Mouse (Mus musculus): ENCODE measurements around the gene Ubald1. TPM values are rescaled to one million over a fixed set of nuclear protein-coding genes. Genes with fewer than 3 reads are reported as not detected.

Gene Ubald1
- polyA plus RNA-seq, 1 experiment from 2014 or later: 29.6 TPM

DNA sequence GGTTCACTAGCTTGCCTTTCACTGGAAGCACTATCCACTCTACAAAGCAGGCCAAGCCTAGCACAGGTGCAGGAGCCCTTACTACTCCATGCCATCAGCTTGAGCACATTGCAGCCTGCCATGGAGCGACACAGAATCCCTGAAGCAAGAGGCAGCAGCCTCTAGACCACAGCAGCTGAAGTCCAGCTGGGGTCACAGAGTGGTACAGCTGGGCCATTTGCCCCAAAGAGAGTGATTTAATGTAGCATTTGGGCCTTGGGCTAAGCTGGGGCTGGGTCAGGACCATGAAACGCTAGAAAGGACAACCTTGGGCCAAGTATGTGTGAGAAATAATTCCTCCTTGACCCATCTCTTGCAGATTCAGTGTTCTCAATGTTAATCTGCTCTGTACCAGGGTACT is 32.0 kb downstream of the Ubald1 start:
- Histone ChIP-seq H3K9me3 (replicated peaks) (no peaks in the 10 kb centered on the region), H3K27ac (replicated peaks) (no peak overlapping the region), H3K27me3 (ENCODE audit: low read depth, poor library complexity, severe bottlenecking) (no peaks in the 10 kb centered on the region), H3K36me3 (no peaks in the 10 kb centered on the region), H3K4me1 (no peaks in the 10 kb centered on the region), H3K4me3 (no peak overlapping the region)
- DNase-seq (ENCODE audit: low spot score): no peak
- 90% methylated on average over 2 of the region's 2 CpGs for WGBS

DNA sequence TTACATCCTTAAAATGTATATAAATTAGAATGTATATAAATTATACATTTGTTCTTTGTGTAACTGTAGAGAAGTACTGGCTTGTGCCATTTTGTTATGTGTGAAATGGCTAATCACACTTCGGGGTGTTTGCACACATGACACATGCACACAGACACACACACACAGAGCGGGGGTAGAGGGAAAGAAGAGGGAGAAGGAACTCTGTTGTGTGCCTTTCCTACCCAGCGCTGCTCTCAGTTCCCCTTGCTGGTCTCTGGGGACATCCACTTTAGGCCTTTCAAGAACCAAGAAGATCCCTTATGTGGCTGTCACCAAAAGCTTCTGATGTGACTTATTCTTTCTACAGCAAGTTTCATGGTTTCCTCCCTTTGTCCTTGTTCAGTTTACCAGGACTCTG is 33.1 kb downstream of the Ubald1 start:
- no peak for DNase-seq (ENCODE audit: low spot score)
- Histone ChIP-seq H3K4me3 (no peak overlapping the region), H3K27ac (replicated peaks) (no peak overlapping the region), H3K9me3 (replicated peaks) (no peaks in the 10 kb centered on the region), H3K36me3 (no peaks in the 10 kb centered on the region), H3K27me3 (ENCODE audit: low read depth, poor library complexity, severe bottlenecking) (no peaks in the 10 kb centered on the region), H3K4me1 (no peaks in the 10 kb centered on the region)
- WGBS: 79% methylated on average over 3 of the region's 3 CpGs

DNA sequence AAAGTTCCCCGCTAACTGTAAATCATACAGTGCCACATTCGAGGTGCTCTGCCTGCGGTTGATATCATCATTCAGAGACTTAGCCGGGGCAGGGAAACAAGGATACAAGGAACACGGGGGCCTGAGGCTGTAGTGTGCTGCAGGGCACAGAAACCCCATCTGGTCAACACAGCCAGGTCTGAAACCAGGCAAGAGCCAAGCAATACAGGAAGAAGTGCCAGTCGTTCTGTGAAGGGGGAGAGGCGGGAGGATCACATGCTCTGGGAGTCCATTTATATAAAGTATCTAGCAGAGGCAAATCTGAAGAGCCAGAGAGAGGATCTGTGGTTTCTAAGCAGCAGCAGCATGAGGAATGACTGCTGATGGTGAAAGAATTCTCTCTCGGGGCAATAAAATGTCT is 39.9 kb downstream of the Ubald1 start:
- WGBS: 87% methylated on average over 8 of the region's 8 CpGs
- Histone ChIP-seq H3K27me3 (ENCODE audit: low read depth, poor library complexity, severe bottlenecking) (no peaks in the 10 kb centered on the region), H3K27ac (replicated peaks) (no peak overlapping the region), H3K9me3 (replicated peaks) (no peaks in the 10 kb centered on the region), H3K4me3 (no peak overlapping the region), H3K36me3 (no peaks in the 10 kb centered on the region), H3K4me1 (peaks cover 6% of the 10 kb centered on the region; the same call in 1 of the 2 replicates)
- no peak for DNase-seq (ENCODE audit: low spot score)

DNA sequence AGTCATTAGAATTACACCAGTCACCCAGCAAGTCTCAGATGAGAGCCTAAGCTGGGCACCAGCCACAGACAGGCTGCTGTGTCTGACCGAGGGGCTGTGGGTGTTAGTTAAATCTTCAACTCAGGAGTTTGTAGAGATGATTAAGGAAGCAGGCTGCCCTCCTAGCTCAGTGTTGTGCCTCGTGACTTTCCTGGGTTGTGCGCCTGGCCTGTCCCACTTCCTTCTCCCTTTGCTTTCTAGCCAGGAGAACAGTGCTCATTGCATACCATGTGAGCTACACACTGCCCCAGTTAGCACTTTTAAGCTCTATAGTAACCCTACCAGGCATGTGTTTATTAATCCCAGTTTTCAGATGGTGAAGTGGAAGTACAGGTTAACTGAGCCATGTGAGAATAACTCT is 40.6 kb downstream of the Ubald1 start:
- Histone ChIP-seq H3K4me3 (no peak overlapping the region), H3K27me3 (ENCODE audit: low read depth, poor library complexity, severe bottlenecking) (no peaks in the 10 kb centered on the region), H3K36me3 (no peaks in the 10 kb centered on the region), H3K27ac (replicated peaks) (no peak overlapping the region), H3K4me1 (peaks cover 6% of the 10 kb centered on the region; the same call in 1 of the 2 replicates), H3K9me3 (replicated peaks) (no peaks in the 10 kb centered on the region)
- WGBS: 84% methylated on average over 3 of the region's 3 CpGs
- no peak for DNase-seq (ENCODE audit: low spot score)

DNA sequence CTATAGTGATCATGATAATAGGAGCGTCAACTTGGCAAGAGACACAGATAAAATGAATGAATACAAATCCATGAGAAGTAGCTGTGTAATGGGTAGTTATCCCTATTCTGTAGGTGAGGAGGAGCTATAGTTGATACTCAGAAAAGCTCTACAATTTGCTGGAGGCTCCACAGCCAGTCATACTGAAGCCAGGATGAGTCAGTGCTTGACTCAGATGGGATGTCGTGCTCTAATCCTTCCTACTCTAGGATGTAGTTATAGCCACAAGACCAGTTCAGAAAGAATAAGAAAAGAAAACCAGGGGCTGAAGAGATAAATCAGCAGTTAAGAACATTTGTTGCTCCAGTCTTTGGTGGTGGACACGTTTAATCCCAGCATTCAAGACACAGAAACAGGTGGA is 42.5 kb downstream of the Ubald1 start:
- Histone ChIP-seq H3K4me1 (peaks cover 6% of the 10 kb centered on the region; the same call in 1 of the 2 replicates), H3K4me3 (no peak overlapping the region), H3K27me3 (ENCODE audit: low read depth, poor library complexity, severe bottlenecking) (no peaks in the 10 kb centered on the region), H3K36me3 (no peaks in the 10 kb centered on the region), H3K9me3 (replicated peaks) (no peaks in the 10 kb centered on the region), H3K27ac (replicated peaks) (no peak overlapping the region)
- DNase-seq (ENCODE audit: low spot score): no peak
- 85% methylated on average over 3 of the region's 3 CpGs for WGBS

DNA sequence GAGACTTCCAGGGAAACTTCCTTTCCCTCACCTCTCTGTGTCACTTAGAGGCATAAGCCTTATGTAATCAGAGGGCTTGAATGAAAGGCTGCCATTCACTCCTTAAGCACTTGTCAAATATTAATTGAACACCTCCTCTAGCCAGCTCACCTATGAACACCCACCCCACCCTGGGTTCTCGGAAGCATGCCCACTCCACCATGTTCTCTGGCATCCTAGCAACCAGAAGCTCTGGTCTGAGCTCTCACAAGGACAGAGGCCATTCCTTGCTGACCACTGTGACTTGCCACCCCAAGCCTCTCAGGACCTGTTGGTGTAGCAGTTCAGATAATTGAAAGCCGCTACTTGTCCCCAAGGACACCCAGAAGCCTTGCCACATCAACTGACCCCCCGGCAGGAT is 44.9 kb downstream of the Ubald1 start, which contains the start of gene 4930562C15Rik:
4930562C15Rik (plus strand) TSS at position 226 of the 400 bp plus-strand sequence.
- Histone ChIP-seq H3K27me3 (ENCODE audit: low read depth, poor library complexity, severe bottlenecking) (no peaks in the 10 kb centered on the region), H3K36me3 (no peaks in the 10 kb centered on the region), H3K27ac (replicated peaks) (no peak within 1 kb of the TSS), H3K9me3 (replicated peaks) (no peaks in the 10 kb centered on the region), H3K4me3 (no peak within 1 kb of the TSS), H3K4me1 (no peaks in the 10 kb centered on the region)
- WGBS: 86% methylated on average over 3 of the region's 3 CpGs
- no peak for DNase-seq (ENCODE audit: low spot score)

DNA sequence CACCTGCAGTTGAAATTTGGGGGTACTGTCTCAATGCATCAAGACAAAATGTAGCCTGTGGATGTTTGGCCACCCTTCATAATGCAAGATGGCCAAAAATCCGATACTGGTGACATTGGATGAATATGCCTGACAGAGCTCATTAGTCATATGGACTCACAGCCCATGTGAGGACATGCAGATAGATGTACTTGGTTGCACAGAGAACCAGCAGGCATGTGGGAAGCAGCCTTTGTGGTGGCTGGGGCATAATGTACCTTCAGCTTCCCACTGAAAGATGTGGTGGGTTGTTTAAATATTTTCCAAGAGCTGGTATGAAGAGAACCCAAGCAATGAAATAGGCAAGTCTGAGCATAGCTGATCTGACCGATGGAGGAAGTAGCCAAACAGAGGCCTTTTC is 46.3 kb downstream of the Ubald1 start:
- no peaks in the 10 kb centered on the region for H3K36me3 ChIP-seq
- no peak overlapping the region for H3K27ac ChIP-seq (replicated peaks)
- no peak overlapping the region for H3K4me3 ChIP-seq
- no peak for DNase-seq (ENCODE audit: low spot score)
- WGBS: 79% methylated on average over 2 of the region's 2 CpGs
- no peaks in the 10 kb centered on the region for H3K27me3 ChIP-seq (ENCODE audit: low read depth, poor library complexity, severe bottlenecking)
- no peaks in the 10 kb centered on the region for H3K9me3 ChIP-seq (replicated peaks)
- H3K4me1 ChIP-seq: no peaks in the 10 kb centered on the region

DNA sequence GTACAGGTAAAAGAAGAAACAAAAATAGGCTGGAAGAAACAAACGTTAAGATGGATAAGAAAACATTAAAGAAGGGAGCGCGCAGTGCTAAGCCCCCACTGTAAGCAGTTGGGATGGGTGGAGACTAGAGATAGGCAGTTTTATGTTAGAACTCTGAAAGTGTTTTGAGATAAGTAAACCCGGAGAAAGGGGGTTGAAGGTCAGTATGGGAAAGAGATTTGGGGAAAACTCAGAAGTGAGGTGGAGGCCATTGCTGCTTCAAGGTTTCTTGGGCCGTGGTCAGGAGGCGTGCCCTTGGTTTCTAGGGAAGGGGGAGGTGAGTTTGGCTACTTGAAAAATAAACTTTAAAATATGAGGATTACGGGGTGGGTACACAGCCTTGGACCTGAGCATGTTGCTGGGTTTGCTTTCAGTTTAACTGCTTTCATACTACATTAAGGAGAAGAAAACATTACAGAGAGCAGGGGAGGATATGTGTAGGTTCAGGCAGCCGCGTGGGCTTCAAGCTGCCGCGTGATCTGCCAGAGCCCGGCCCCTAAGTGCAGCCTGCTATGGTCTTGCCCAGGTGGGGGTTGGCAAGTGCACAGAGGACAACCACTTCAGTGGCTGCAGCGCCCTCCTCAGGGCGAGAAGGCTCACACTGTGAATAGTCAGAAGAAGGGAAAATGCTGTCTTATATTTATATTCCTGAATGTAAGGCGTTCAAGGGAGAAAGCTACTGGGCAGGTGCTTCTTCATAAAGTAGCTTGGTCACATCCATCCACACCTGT is 48.3 kb downstream of the Ubald1 start:
- WGBS: 72% methylated on average over 15 of the region's 15 CpGs
- no peaks in the 10 kb centered on the region for H3K9me3 ChIP-seq (replicated peaks)

DNA sequence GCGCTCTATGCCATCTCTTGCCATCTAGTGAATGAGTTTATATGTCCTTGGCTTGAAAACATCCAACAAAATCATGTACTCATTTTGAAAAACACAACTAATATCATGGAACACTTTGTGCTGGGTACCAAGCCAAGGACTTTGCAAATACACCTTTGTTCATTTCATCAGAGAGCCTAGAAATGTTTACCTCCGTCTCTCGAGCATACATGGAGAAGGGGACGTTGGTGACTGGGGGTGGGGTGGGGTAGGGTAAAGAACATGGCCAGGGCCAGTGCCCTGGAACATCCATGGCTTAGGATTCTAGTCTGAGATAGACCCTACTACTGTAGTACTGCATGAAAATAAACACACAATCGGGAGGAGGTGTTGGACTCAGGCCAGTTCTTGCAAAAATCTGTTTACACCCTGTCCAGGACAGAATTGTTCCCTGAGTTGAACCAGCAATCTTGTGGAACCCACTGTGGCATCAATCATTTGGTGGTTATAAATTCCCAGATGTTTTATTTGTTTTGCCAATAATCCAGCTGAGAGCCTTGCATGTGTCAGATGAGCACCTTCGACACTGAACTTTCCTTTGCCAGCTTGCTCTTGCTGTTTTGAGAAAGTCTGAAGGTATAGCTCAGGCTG is 50.7 kb downstream of the Ubald1 start:
- no peaks in the 10 kb centered on the region for H3K9me3 ChIP-seq (replicated peaks)
- no peaks in the 10 kb centered on the region for H3K27me3 ChIP-seq (ENCODE audit: low read depth, poor library complexity, severe bottlenecking)
- DNase-seq (ENCODE audit: low spot score): no peak
- H3K4me1 ChIP-seq: no peaks in the 10 kb centered on the region
- no peaks in the 10 kb centered on the region for H3K36me3 ChIP-seq
- H3K4me3 ChIP-seq: no peak overlapping the region
- H3K27ac ChIP-seq (replicated peaks): no peak overlapping the region
- WGBS: 90% methylated on average over 6 of the region's 6 CpGs

More for the DNA sequence above, 48.3 kb downstream of the Ubald1 start:
- Histone ChIP-seq H3K4me3 (no peak overlapping the region), H3K36me3 (no peaks in the 10 kb centered on the region), H3K27ac (replicated peaks) (no peak overlapping the region), H3K4me1 (no peaks in the 10 kb centered on the region), H3K27me3 (ENCODE audit: low read depth, poor library complexity, severe bottlenecking) (no peaks in the 10 kb centered on the region)
- no peak for DNase-seq (ENCODE audit: low spot score)

DNA sequence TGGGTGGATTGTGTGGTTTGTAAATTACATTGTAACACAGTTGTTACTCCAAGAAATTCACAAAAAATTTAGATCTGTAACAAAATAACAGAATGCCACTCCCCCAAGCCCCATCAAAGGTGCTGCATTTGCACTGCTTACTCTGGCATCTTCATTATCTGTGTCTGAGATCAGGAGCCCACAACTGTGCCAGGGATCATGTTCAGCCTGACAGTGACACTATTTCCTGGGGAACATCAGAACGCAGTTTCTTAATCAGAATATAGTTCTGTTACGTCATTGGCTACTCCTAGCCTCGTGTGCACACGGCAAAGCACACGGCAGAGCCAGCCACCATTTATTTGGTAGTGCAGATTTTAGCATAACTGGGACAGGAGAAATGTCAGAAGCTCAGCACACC is 52.5 kb downstream of the Ubald1 start:
- Histone ChIP-seq H3K36me3 (no peaks in the 10 kb centered on the region), H3K9me3 (replicated peaks) (no peaks in the 10 kb centered on the region), H3K4me3 (no peak overlapping the region), H3K4me1 (no peaks in the 10 kb centered on the region), H3K27ac (replicated peaks) (no peak overlapping the region), H3K27me3 (ENCODE audit: low read depth, poor library complexity, severe bottlenecking) (no peaks in the 10 kb centered on the region)
- WGBS: 94% methylated on average over 5 of the region's 5 CpGs
- no peak for DNase-seq (ENCODE audit: low spot score)

Other genes with a start within 250 kb of the Ubald1 start
- gene Vasn, start 240.4 kb downstream of the Ubald1 start, polyA plus RNA-seq (2016; fragmentation: Nextera tagmentation; extraction: Ambion mirVana): 9.0 and 10.6 TPM in 2 replicates
- 59.9 and 66.1 TPM in 2 replicates for gene Dnaja3, start 240.3 kb downstream of the Ubald1 start, polyA plus RNA-seq (2016; fragmentation: Nextera tagmentation; extraction: Ambion mirVana)
- gene Coro7, start 200.5 kb downstream of the Ubald1 start, polyA plus RNA-seq (2016; fragmentation: Nextera tagmentation; extraction: Ambion mirVana): 21.4 and 25.0 TPM in 2 replicates
- 195 and 217 TPM in 2 replicates for gene Nmral1, start 161.0 kb downstream of the Ubald1 start, polyA plus RNA-seq (2016; fragmentation: Nextera tagmentation; extraction: Ambion mirVana)
- 73.9 and 76.1 TPM in 2 replicates for gene Hmox2, start 154.0 kb downstream of the Ubald1 start, polyA plus RNA-seq (2016; fragmentation: Nextera tagmentation; extraction: Ambion mirVana)
- 111 and 116 TPM in 2 replicates for gene Cdip1, start 90.0 kb downstream of the Ubald1 start, polyA plus RNA-seq (2016; fragmentation: Nextera tagmentation; extraction: Ambion mirVana)
- gene 4930562C15Rik, start 44.9 kb downstream of the Ubald1 start, polyA plus RNA-seq (2016; fragmentation: Nextera tagmentation; extraction: Ambion mirVana): 0.30 and 0.39 TPM in 2 replicates
- gene Mgrn1, start 5.9 kb upstream of the Ubald1 start, polyA plus RNA-seq (2016; fragmentation: Nextera tagmentation; extraction: Ambion mirVana): 68.5 and 78.2 TPM in 2 replicates
- 136 and 141 TPM in 2 replicates for gene Nudt16l1, start 58.4 kb upstream of the Ubald1 start, polyA plus RNA-seq (2016; fragmentation: Nextera tagmentation; extraction: Ambion mirVana)
- gene Anks3, start 83.9 kb upstream of the Ubald1 start, polyA plus RNA-seq (2016; fragmentation: Nextera tagmentation; extraction: Ambion mirVana): 54.5 and 62.1 TPM in 2 replicates
- gene Sept12, start 117.5 kb upstream of the Ubald1 start, polyA plus RNA-seq (2016; fragmentation: Nextera tagmentation; extraction: Ambion mirVana): not detected in 2 replicates
- gene Smim22, start 127.0 kb upstream of the Ubald1 start, polyA plus RNA-seq (2016; fragmentation: Nextera tagmentation; extraction: Ambion mirVana): 1.0 TPM in 1 of 2 replicates, not detected in the other
- gene Rogdi, start 133.2 kb upstream of the Ubald1 start, polyA plus RNA-seq (2016; fragmentation: Nextera tagmentation; extraction: Ambion mirVana): 68.9 and 82.6 TPM in 2 replicates
- gene Glyr1, start 169.5 kb upstream of the Ubald1 start, polyA plus RNA-seq (2016; fragmentation: Nextera tagmentation; extraction: Ambion mirVana): 211 and 240 TPM in 2 replicates
- gene Ubn1, start 169.7 kb upstream of the Ubald1 start, polyA plus RNA-seq (2016; fragmentation: Nextera tagmentation; extraction: Ambion mirVana): 16.6 and 17.6 TPM in 2 replicates

All from midbrain, embryonic 10.5 days (tissue).